Mouse (Mus musculus) layer of hippocampus, postnatal 14 days (tissue): ENCODE measurements around the gene Prim1. TPM values are rescaled to one million over a fixed set of nuclear protein-coding genes. Genes with fewer than 3 reads are reported as not detected.
"Not testable (repeated sequence)": the region's sequence is repeated elsewhere in the genome, so short reads cannot be mapped to it uniquely, and the experiment has no call there.

Source experiments
- DNase-seq, 2 experiments: peaks; one replicate each; pipeline ENCODE4 v3.0.0; 2021 to 2022; ENCODE audit warnings: low spot score in 2 of 2, mixed read lengths in 1 of 2
- total RNA-seq, 2 experiments: library from RNA; stranded (reverse); gene quantifications; 2 replicates each; pipeline ENCODE4 v1.2.3; 2021

Prim1 gene
- total RNA-seq, 2 experiments from 2014 or later = 5.4 to 6.6 TPM

- no peak for DNase-seq
Measured at GRCm38 (mm10) chr10:128036746-128037425, 21.9 kb downstream of the Prim1 start.

DNA sequence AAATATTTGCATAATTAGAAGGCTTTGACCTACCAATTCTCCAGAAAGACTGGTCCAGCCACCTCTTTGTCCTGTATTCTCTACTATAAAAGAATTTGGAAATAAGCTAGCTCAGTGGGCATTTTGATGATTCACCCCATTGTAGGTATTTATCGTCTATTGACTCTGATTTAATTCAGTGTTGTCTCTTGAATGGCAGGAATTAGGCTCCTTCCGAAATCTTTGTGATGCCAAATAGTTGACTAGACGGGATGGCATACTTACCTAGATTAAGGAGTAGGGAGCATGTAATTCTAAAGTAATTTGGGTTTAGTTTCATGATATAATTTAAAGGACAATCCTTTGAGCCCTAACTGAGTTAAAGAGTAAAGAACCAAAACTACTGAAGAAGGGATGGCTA is 23.0 kb downstream of the Prim1 start:
- DNase-seq = no peak

DNA sequence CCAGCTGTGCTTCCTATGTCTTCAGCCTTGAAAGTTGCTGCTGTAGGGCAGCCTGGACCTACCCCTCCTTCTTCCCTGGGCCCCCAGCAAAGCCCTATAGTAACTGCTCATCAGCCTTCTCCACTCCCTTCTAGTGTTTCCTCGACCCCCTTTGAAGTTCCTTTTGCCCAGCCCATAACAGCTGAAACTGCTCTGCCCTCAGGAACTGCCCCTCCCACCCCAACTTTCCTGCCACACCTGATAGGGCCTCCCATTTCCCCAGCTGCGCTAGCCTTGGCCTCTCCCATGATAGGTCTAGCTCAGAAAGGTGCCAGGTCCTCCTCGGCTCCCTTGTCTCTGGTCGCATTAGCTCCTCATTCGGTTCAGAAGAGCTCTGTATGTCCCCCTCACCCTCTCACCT is 24.2 kb downstream of the Prim1 start:
- no peak for DNase-seq

DNA sequence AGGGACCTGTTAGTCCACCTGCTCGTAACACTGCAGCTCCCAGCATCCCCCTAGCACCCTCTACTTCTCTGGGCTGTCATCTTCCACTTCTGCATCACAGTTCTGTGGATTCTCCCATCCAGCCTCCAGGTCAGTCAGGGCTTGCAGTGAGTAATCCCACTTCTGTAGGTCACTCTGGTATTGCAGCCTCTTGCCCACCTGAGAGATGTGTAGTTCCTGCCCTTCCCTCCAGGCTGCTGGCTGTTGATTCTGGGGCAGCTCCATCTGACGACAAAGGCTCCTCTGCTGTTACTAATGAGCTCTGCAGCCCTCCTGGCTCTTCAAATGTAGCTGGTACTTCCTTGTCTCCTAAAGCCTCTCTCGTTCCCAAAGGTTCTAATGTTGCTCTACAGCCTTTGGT is 24.9 kb downstream of the Prim1 start:
- no peak for DNase-seq

DNA sequence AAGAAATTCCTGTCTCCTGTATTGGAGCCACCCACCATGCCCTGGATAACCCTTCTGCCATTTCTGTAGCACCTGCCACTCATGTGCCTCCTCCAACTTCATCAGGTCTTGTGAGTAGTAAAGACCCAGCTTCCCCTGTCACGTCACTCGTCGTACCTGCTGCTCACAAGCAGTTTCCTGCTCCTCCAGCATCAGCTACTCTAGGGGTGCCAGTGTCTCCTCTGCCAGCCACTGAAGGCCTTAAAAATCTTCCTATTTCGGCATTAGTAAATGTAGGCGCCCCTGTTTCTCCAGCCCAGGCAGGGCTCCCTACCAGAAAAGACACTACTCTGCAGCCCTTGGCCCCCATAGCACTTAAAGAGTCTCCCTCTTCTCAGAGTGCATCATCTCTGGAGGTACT is 25.3 kb downstream of the Prim1 start:
- no peak for DNase-seq

DNA sequence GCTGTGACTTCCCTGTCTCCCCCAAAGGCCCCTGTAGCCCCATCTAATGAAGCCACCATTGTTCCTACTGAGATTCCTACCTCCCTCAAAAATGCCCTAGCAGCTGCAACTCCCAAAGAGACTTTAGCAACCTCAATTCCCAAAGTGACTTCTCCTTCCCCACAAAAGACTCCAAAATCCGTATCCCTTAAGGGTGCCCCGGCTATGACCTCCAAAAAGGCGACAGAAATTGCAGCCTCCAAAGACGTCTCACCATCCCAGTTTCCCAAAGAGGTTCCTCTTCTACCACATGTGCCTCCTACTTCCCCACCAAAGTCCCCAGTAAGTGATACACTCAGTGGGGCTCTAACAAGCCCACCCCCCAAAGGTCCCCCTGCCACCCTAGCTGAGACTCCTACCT is 26.7 kb downstream of the Prim1 start:
- DNase-seq = no peak

GRCm38 (mm10) chr10:128042466-128042865 is 27.5 kb downstream of the Prim1 start:
- no peak for DNase-seq

- no peak for DNase-seq
Measured at GRCm38 (mm10) chr10:128043041-128043835, 28.3 kb downstream of the Prim1 start.

DNA sequence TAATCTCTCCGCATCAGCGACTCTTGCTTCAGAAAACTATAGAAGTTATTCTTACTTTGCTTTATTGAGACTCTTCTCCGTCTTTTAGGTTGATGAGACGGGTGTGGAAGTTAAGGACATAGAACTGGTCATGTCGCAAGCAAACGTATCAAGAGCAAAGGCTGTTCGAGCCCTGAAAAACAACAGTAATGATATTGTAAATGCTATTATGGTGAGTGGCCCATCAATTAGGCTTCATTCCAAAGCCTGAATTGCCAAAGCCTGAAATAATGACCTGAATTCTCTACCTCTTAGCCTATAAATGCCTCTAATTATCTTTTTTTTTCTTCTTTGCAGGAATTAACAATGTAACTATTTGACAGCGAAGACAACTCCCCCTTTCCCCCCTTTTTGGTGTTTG is 33.2 kb downstream of the Prim1 start:
- no peak for DNase-seq

DNA sequence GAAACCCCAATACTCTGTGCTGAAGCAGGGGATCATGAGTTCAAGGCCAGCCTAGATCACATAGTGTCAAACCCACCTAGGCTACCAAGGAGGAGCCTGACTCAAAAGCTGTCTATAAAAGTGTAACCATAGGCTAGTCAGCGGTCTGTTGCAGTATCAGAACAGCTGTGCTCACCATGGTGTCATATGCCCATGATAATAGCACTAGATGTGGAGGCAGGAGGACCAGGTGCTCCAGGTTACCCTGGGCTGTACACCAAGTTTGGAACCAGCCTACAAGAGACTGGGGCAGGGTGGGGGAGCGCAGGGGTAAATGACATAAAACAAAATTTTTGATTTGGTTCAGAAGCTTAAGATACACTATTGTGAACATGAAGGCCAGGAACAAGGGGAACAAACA is 34.8 kb downstream of the Prim1 start:
- no peak for DNase-seq

GRCm38 (mm10) chr10:128050355-128050754 is 35.4 kb downstream of the Prim1 start:
- DNase-seq = no peak

- DNase-seq = no peak
Measured at GRCm38 (mm10) chr10:128051589-128051988, 36.6 kb downstream of the Prim1 start.

- not testable (repeated sequence) for DNase-seq
Measured at GRCm38 (mm10) chr10:128052136-128052535, 37.2 kb downstream of the Prim1 start.

DNA sequence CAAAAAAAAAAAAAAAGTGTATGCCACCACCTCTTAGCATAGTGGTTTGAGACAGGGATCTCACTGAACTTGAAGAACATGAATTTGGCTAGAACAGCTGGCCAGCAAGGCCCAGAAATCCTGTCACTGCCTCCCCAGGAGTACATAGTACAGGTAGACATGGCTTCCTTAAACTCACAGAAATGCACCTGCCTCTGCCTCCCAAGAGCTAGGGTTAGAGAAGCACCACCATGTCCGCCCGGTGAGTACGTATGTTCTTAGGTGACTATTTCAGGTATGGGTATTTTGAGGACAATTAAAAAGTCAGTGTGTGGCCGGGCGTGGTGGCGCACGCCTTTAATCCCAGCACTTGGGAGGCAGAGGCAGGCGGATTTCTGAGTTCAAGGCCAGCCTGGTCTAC is 38.0 kb downstream of the Prim1 start:
- DNase-seq = no peak

GRCm38 (mm10) chr10:128058184-128058583 is 43.2 kb downstream of the Prim1 start:
- no peak for DNase-seq

DNA sequence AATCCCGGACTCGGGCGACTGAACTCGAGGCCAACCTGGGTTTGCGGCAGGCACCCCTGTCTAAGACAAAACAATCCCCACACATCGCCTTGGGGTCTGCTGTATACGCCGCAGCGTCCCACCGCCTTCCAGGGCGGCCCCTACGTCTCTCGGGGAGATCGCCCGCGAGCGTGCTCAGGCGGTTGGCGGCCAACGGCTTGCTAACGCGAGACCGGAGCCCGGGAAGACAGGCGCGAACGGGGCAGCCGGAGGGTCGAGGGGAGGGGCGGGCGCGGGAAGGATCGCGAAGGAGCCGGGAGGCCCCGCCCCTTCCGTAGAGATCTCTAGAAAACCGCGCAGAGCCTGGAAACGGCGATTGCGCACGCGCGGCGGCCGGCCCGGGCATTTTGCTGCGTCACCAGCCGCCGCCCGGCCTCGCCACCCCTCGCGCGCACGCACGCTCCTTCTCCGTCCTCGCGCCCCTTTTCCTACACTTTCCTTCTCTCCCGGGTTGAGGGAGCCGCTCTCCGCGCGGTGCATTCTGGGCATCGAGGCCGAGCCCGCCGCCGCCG is 43.7 kb downstream of the Prim1 start, which contains the start of gene Ptges3:
Gene Ptges3 (plus strand): TSS at position 354 of the 551 bp plus-strand sequence.
- peak; percentile 96 to 97 for DNase-seq

DNA sequence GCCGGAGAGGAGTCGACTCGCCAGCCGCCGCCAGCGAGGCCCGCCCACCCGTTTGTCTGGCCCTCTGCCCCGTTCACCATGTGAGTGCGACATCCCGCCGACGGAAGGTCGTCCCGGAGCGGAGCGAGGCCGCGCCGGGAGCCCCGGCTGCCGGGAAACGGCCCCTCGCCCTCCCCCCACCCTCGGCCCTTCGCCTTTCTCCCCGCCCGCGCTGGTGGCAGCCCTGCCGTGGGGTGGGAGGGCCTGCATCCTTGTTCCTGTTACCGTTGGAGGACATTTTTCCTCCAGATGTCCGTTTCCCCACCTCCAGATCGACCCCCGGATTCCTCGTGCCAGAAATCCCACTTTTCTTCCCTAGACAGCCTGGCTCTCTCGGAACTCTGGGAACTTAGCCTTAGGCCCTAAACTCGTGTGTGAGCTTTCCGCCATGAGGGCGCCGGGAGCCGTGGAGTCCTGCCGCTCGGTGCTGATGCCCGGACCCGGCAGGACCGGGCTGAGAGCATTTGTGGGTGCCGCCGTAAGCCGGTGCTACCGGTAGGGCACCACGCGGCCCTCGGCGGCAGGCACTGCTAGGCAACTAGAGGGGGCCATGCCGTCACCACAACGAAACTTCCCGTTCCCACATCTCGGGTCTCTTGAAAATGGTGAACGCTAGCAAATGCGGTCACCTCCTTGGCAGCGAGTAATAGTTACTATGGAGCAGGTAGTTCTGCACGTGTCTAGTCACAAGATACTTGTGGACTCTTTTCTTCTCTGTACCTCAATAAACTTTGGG is 44.4 kb downstream of the Prim1 start:
- DNase-seq = peak; percentile 43 to 52

DNA sequence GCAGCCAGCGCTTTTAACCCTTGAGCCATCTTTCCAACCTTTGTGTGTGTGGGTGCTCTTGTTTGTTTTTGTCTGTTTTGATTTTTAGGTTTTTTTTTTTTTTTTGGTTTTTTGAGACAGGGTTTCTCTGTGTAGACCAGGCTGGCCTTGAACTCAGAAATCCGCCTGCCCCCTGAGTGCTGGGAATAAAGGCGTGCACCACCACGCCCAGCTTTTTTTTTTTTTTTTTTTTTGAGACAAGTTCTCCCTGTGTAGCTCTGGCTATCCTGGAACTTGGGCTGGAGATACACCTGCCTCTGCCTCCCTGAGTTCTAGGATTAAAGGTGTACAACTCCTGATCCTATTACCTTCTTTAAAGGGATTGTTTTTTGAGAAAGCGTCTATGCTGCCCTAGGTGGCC is 46.1 kb downstream of the Prim1 start:
- no peak for DNase-seq

GRCm38 (mm10) chr10:128062221-128062989 is 47.4 kb downstream of the Prim1 start:
- no peak for DNase-seq

DNA sequence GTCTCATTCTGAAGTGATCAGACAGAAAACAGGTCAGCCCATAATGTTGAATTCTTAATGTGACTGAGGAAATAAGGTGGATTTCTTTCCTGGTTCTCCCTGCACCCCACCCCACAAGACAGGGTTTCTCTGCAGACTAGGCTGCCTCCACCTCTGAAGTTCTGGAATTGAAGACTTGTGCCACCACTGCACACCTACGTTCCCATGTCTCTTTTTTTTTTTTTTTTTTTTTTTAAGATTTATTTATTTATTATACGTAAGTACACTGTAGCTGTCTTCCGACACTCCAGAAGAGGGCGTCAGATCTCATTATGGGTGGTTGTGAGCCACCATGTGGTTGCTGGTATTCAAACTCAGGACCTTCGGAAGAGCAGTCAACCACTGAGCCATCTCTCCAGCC is 51.1 kb downstream of the Prim1 start:
- DNase-seq = no peak

DNA sequence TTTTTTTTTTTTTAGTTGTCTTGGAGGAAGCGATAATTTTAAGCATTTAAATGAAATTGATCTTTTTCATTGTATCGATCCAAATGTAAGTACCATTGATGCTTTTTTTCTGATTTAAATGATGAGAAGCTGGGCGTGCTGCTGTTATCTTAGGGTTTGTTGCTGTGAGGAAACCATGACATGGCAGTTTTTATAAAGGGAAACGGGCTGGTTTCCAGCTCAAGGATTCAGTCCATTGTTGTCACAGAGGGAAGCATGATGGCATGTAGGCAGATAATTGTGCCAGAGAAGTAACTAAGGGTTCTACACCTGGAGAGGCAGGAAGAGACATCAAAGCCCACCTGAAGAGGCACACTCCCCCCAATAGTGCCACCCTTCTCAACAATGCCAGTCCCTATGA is 54.2 kb downstream of the Prim1 start:
- no peak for DNase-seq
